Comparison of ENCODE assay signal across 25 mouse cellular contexts in the genomic region with DNA sequence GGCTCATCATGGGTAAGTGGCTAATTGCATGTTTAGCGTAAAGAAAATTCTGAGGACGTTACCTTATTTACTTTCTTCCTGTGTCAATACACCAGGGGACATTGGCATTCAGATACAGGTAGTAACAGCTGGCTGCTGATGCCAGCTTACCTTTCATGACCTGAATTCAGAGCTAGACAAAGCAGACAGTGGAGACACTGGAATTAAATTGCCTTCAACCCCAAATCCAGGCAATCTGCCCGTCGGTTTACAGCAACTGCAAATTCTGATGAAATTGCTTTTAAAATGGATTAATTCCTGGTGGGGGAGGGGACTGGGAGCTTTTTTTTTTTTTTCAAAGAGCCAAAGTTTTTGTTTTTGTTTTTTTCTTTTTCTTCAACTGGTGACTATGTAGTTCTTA.
A peak's percentile ranks its signal among the peaks of the same experiment; 100 is the strongest.
DNase-seq lines count a peak whose midpoint lies in the region; ATAC-seq and TF ChIP-seq lines count a peak whose summit lies in the region.
"Had no signal": no experiment of that assay in that cellular context is flagged by ENCODE, and none has a peak within 500 bp of the region (broad histone marks: within the 10 kb centered on the region; RNA-seq: fewer than 3 reads in every experiment).

No protein-coding gene starts in this region.

- no peaks in the 10 kb centered on the region for H3K79me2 ChIP-seq in liver, adult 2 months (ENCODE audit: control insufficient read depth, insufficient read depth, low read length)

- H3K9me3 ChIP-seq in liver, embryonic 11.5 days (ENCODE audit: control insufficient read depth, low read length), result no peaks in the 10 kb centered on the region
- H3K9me3 ChIP-seq: embryonic facial prominence, embryonic 10.5 days; forebrain, embryonic 10.5 days; heart, embryonic 13.5 days; limb, embryonic 10.5 days; midbrain, embryonic 10.5 days; neural tube, embryonic 13.5 days had no signal

- no peak for TF ChIP-seq POLR2A in liver, adult 2 months (IDR thresholded peaks at IDR 0.05; ENCODE audit: extremely low read depth, insufficient read depth, low read length)

- no peak overlapping the region for H3K9ac ChIP-seq in liver, adult 2 months (ENCODE audit: low read depth, low read length)
- H3K9ac ChIP-seq in liver, embryonic 11.5 days (ENCODE audit: low read depth, low read length), result no peak overlapping the region
- H3K9ac ChIP-seq: forebrain, postnatal 0 days; heart, embryonic 13.5 days; hindbrain, embryonic 12.5 days; liver, postnatal 0 days; neural tube, embryonic 13.5 days had no signal

- ATAC-seq in liver, embryonic 11.5 days (replicated peaks; ENCODE audit: low FRiP score), result no peak
- ATAC-seq: forebrain, postnatal 0 days; liver, postnatal 0 days; midbrain, embryonic 16.5 days had no signal

- no peak overlapping the region for H3K4me2 ChIP-seq in liver, embryonic 11.5 days
- H3K4me2 ChIP-seq: heart, embryonic 13.5 days; hindbrain, embryonic 12.5 days; neural tube, embryonic 13.5 days had no signal

- intact Hi-C loops in left cerebral cortex, postnatal 36 days (cut with DNase I), result no loop called here

- no peaks in the 10 kb centered on the region for H3K27me3 ChIP-seq in liver, adult 2 months (ENCODE audit: control insufficient read depth, insufficient read depth, low read length)
- no peaks in the 10 kb centered on the region for H3K27me3 ChIP-seq in liver, embryonic 11.5 days (replicated peaks; ENCODE audit: control insufficient read depth, insufficient read depth, low read length)
- H3K27me3 ChIP-seq: heart, embryonic 13.5 days; hindbrain, embryonic 12.5 days; neural tube, embryonic 13.5 days had no signal

- 17% methylated on average over 4 of the region's 4 CpGs for WGBS in liver, adult 2 months
- 73% methylated on average over 4 of the region's 4 CpGs for WGBS in liver, embryonic 11.5 days

- no peak overlapping the region for H3K4me3 ChIP-seq in liver, adult 2 months (ENCODE audit: insufficient read depth, low read depth, low read length)
- H3K4me3 ChIP-seq in liver, embryonic 11.5 days (ENCODE audit: low read depth, low read length), result no peak overlapping the region
- H3K4me3 ChIP-seq: embryonic facial prominence, embryonic 10.5 days; forebrain, embryonic 10.5 days; heart, adult 2 months; heart, embryonic 13.5 days; hindbrain, embryonic 12.5 days; limb, embryonic 10.5 days; midbrain, embryonic 10.5 days; myocyte; neural tube, embryonic 13.5 days had no signal

- no peaks in the 10 kb centered on the region for H3K36me3 ChIP-seq in liver, adult 2 months (ENCODE audit: control insufficient read depth, insufficient read depth, low read length)
- no peaks in the 10 kb centered on the region for H3K36me3 ChIP-seq in liver, embryonic 11.5 days (ENCODE audit: control insufficient read depth, insufficient read depth, low read length)
- H3K36me3 ChIP-seq: embryonic facial prominence, embryonic 10.5 days; forebrain, embryonic 10.5 days; heart, embryonic 13.5 days; hindbrain, embryonic 12.5 days; limb, embryonic 10.5 days; midbrain, embryonic 10.5 days; neural tube, embryonic 13.5 days had no signal

- peaks cover 16% of the 10 kb centered on the region for H3K4me1 ChIP-seq in liver, adult 2 months (ENCODE audit: control insufficient read depth, insufficient read depth, low read length)
- no peaks in the 10 kb centered on the region for H3K4me1 ChIP-seq in liver, embryonic 11.5 days (replicated peaks; ENCODE audit: control insufficient read depth, insufficient read depth, low read length)
- H3K4me1 ChIP-seq: embryonic facial prominence, embryonic 10.5 days; hindbrain, embryonic 12.5 days; limb, embryonic 10.5 days had no signal

- peak; percentile 52 for DNase-seq in adrenal gland, postnatal 10 days
- no peak for DNase-seq in adrenal gland, postnatal 25 days
- peak; percentile 99 for DNase-seq in liver, adult 2 months (ENCODE audit: extremely low read depth, low read depth, low spot score)
- no peak for DNase-seq in liver, embryonic 11.5 days (ENCODE audit: low spot score)
- DNase-seq in urinary bladder, postnatal 14 days (ENCODE audit: low spot score), result peak; percentile 9
- DNase-seq in urinary bladder, postnatal 10 days (ENCODE audit: low spot score), result no peak
- peak; percentile 22 for DNase-seq in lung, postnatal 36 days
- DNase-seq in left cerebral cortex, postnatal 36 days (ENCODE audit: low spot score in 2 of 2), result no peak
- DNase-seq: cerebellum, adult 11-12 months; forebrain, postnatal 0 days; kidney, adult 18-20 months; layer of hippocampus, adult 9-11 months; liver; liver, postnatal 0 days; spleen, adult 18-20 months had no signal

- 0 out of 2 replicates have a peak overlapping the region, but pooled peaks have one; percentile 14 for H3K27ac ChIP-seq in liver, adult 2 months (replicated peaks; ENCODE audit: insufficient read depth, low read depth, low read length)
- no peak overlapping the region for H3K27ac ChIP-seq in liver, embryonic 11.5 days (ENCODE audit: low read depth, low read length)
- H3K27ac ChIP-seq: embryonic facial prominence, embryonic 10.5 days; forebrain, embryonic 10.5 days; heart, adult 2 months; heart, embryonic 13.5 days; hindbrain, embryonic 12.5 days; limb, embryonic 10.5 days; midbrain, embryonic 10.5 days; neural tube, embryonic 13.5 days had no signal

- TF ChIP-seq CTCF in liver, adult 2 months (IDR thresholded peaks at IDR 0.05; ENCODE audit: low read depth, low read length), result no peak

Comparison
In these comparisons a context has a peak if more than half of its experiments do, and no peak if none do; other contexts are left out.
1. DNase-seq: peak in adrenal gland, postnatal 10 days (single experiment), liver, adult 2 months (single experiment), urinary bladder, postnatal 14 days (single experiment) and lung, postnatal 36 days (single experiment); none in adrenal gland, postnatal 25 days (single experiment), liver, embryonic 11.5 days (single experiment), urinary bladder, postnatal 10 days (single experiment) and left cerebral cortex, postnatal 36 days (0 of 2).